Mouse (Mus musculus) Patski (cell line): ENCODE results near the gene Stard13. TPM values are rescaled to one million over a fixed set of nuclear protein-coding genes. Genes with fewer than 3 reads are reported as not detected.

Experiments
- ATAC-seq: fragments of 100-300 bp; one replicate; pipeline ENCODE4 v1.8.0; 2021
- CTCF ChIA-PET: fragments of 350-600 bp; sonication (Branson Sonifier 250); formaldehyde crosslinking; loops from one replicate; lab custom pipeline; 2022; ENCODE audit warnings: inconsistent platforms; lab: Charles Lee
- POLR2A ChIA-PET: fragments of 350-600 bp; sonication (Branson Sonifier 250); formaldehyde crosslinking; loops from one replicate; lab custom pipeline; 2022; ENCODE audit warnings: antibody characterized with exemption, inconsistent platforms; lab: Charles Lee
- DNase-seq: peaks from one replicate; pipeline ENCODE4 v3.0.0-alpha.2; 2011; ENCODE audit warnings: low read depth, low spot score
- H3K27me3 ChIP-seq: fragments of 371-371 bp; one replicate; pipeline ENCODE4 v1.5.1; 2021
- CTCF ChIP-seq: fragments of 100-300 bp; IDR thresholded peaks from one replicate; pipeline ENCODE4 v1.5.1; 2021
- in situ Hi-C: fragments of 300-500 bp; cut with MboI; formaldehyde crosslinking; loops from 3 replicates; pipeline ENCODE4 v1.11.1; 2018; ENCODE audit warnings: low pct_unique_long_range_greater_than_20kb, mixed read lengths
- polyA plus RNA-seq: library from polyadenylated mRNA; unstranded; gene quantifications from one replicate; pipeline ENCODE4 v1.2.3, GENCODE M21; 2021

The Stard13 gene
- polyA plus RNA-seq, 1 experiment from 2014 or later = 59.4 TPM

DNA sequence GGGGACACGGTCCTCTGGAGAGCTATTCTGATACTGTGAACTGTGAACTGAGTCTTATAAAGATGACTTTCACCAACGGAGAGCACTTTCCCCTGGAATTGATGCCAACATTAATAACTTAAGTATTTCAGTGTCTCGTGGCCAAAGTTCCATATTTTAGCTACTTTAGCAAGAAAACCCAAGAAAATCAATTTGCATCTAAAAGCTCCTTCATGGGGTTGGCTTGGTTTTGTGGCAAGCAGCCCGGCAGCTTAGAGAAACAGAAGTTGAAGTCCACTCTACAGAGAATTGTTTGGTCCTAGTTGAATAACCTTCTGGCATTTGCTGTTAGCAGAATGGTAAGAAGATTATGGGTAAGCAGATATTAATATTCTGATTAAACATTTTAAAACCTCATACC lies 2.2 kb downstream of the Stard13 start:
- no peaks in the 10 kb centered on the region for H3K27me3 ChIP-seq
- no peak for ATAC-seq
- CTCF ChIA-PET = interaction anchor here (1.0 to 2.3 kb wide), 8 partner anchors 9 to 137 kb away, joined by 3 to 10 read pairs (median 5); no protein-coding TSS in a partner anchor
- POLR2A ChIA-PET = no interaction called here
- no peak for TF ChIP-seq CTCF
- no peak for DNase-seq
- in situ Hi-C loops = no loop called here

DNA sequence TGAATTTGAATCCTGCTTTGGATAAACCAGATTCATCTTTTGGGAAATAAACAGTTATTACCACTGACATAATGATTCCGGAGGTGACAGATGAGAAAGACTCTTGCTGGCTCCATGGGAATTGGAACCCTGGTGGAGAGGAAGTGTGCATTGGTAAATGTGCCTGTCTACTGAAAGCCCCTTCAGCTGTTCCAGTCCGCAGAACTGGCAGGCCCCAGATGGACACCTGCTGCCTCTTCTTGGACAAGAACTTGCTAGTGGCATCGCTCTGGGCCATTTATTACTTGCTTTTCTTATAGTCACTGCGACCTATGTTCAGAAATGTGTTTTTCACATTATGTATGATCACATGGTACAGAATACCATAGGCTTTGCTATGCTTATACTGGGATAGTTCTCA lies 3.2 kb downstream of the Stard13 start:
- no peak for TF ChIP-seq CTCF
- no peaks in the 10 kb centered on the region for H3K27me3 ChIP-seq
- no peak for DNase-seq
- in situ Hi-C loops = no loop called here
- CTCF ChIA-PET = interaction anchor here (1.0 to 2.3 kb wide), 2 partner anchors 12 to 15 kb away, joined by 5 to 10 read pairs; no protein-coding TSS in a partner anchor
- no peak for ATAC-seq
- POLR2A ChIA-PET = no interaction called here

DNA sequence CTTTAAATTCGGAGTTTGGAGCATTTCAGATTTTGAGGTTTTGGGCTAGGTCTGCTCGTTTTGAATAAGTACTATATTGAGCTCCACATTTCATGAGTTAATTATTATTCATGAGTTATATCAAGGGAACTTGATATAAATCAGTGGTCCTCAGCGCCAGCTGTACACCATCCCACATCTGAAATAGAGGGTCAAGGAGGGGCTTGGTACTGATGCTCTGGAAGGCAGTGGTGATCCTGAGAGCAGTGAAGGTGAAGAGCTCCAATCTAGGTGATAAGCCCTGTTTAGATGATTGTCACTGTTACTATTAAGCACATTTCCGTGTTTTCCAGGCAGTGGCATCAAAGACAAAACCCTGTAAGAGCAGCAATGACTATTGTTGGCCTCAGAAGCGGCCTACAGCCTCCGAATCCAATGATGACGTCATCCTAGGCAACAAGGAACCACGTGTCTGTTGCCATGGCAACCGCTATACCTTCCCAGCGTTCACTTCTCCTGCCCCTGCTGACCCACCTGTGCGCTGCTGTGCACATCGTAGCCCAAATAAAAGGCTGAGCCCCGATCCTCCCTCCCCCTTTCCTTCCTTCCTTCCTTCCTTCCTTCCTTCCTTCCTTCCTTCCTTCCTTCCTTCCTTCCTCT lies 5.2 kb downstream of the Stard13 start:
- in situ Hi-C loops = no loop called here
- TF ChIP-seq CTCF = no peak
- POLR2A ChIA-PET = no interaction called here
- ATAC-seq = no peak
- DNase-seq = no peak
- CTCF ChIA-PET = interaction anchor here (0.9 to 1.3 kb wide), 2 partner anchors 10 to 12 kb away, joined by 3 to 4 read pairs; no protein-coding TSS in a partner anchor
- H3K27me3 ChIP-seq = no peaks in the 10 kb centered on the region

DNA sequence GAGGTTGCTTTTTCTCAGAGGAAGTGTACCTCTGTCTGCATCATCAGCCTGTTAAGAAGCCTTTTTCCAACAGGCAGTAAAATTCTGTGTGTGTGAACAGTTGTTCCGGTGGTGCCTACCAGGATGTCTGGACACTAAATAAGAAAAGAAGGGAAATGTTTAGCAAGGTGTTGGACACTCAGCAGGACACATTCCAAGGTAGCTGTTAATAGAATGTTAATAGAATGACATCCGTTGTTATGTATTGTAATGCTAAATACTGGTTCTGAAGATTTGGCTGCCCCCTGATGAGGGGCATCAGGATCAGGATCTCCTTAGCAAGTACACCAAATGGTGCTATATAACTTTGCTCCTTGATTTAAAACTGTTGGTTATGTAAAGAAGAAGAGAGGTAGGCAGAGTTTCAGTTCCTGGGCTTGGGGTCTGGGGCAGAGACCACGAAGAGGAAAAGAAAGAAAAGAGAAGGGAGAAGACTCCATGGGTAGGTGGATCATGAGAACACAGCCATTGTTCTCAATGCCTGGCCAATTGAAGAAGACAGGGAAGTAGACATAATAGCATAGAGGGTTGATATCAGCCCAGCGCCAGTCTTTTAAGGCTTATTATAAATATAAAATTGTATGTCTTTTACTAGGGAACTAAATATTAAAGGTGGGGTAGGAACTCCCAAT lies 9.8 kb downstream of the Stard13 start:
- POLR2A ChIA-PET = no interaction called here
- in situ Hi-C loops = no loop called here
- H3K27me3 ChIP-seq = no peaks in the 10 kb centered on the region
- no peak for TF ChIP-seq CTCF
- ATAC-seq (no peak), DNase-seq (no peak)
- CTCF ChIA-PET = interaction anchor here (2.9 kb wide), 1 partner anchor 8 kb away, joined by 10 read pairs; no protein-coding TSS in a partner anchor

DNA sequence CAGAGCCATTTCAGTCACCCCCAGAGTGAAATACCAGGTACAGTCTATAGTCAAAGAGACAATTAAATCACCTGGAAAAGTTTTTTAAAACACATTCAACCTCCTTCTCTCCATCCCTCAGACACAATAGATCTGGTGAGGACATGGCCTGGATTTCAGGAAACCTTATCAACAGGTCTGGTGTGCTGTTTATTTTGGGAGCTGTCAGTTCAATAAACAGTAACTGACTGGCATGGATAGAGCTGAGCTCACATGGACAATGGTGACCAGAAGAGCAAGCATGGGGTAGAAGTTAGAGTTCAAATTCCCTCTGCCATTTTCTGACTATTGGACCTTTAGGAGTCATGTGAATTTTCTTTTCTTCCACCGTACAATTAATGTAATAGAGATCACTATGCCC lies 10.8 kb downstream of the Stard13 start:
- in situ Hi-C loops = no loop called here
- H3K27me3 ChIP-seq = no peaks in the 10 kb centered on the region
- ATAC-seq (no peak), DNase-seq (no peak)
- ChIA-PET CTCF (interaction anchor here (2.9 kb wide), 1 partner anchor 9 kb away, joined by 10 read pairs; no protein-coding TSS in a partner anchor), POLR2A (no interaction called here)
- no peak for TF ChIP-seq CTCF

DNA sequence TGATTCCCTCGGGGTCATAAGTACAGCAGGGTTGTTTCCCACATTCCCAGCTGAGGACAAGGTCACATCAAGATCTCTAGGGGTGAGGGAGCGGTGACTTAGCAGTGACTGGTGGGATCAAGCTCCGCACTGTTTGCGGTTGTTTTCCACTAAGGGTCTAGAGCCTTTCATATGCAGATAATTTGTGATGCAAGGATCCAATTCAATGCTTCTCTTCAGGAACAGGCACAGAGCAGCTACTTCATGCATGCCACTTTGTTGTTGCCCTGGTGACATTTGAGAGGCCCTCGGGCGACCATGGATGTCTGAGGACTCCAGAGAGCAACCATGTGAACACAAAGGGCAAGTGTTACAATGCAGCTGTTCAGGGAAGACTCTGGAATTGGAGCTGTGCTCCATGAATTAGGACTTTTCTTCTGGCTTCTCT lies 14.9 kb downstream of the Stard13 start:
- H3K27me3 ChIP-seq = no peaks in the 10 kb centered on the region
- ChIA-PET CTCF (interaction anchor here (0.9 to 3.3 kb wide), 5 partner anchors 9 to 29 kb away, joined by 3 to 11 read pairs (median 4); no protein-coding TSS in a partner anchor), POLR2A (no interaction called here)
- no peak for ATAC-seq
- no peak for TF ChIP-seq CTCF
- no peak for DNase-seq
- in situ Hi-C loops = no loop called here

DNA sequence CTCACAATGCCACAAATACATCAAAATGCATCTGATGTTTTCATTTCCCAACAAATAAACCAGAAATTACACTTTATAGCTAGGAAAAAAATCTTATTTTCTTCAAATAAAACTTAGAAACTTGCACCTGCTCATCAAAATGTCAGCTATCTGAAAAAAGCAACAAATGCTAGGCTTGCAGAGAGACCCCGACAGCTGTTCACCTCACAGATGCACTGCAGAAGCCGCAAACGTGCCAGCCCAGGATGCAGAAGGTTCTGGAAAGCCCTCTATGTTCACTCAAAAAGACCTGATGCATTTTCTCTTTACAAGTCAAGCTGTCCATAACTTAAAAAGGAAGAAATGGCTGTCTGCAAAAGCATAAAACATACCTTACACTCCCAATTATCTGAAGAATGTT lies 20.5 kb downstream of the Stard13 start:
- ChIA-PET CTCF (interaction anchor here (1.0 kb wide), 1 partner anchor 71 kb away, joined by 3 read pairs; no protein-coding TSS in a partner anchor), POLR2A (no interaction called here)
- no peak for TF ChIP-seq CTCF
- no peak for DNase-seq
- in situ Hi-C loops = no loop called here
- no peaks in the 10 kb centered on the region for H3K27me3 ChIP-seq
- no peak for ATAC-seq

DNA sequence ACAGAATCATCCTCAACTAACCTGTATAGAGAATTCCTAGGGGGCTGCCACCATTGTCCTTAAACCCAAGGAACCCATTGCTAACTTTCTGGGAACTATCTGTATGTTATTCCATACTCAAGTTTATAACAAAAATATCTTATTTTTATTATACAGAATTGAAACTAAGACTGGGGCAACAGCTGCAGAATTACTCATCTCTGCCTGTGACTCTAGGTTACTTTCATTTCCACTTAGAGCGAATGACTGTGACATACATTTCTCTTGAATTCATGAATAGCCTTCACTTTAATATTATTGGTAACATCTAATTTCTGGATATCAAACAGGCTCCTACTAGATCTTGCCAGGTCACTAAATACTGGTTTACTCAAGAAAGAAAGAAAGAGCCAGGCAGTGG lies 22.8 kb downstream of the Stard13 start:
- in situ Hi-C loops = no loop called here
- TF ChIP-seq CTCF = no peak
- DNase-seq (no peak), ATAC-seq (no peak)
- no peaks in the 10 kb centered on the region for H3K27me3 ChIP-seq
- ChIA-PET CTCF (interaction anchor here (3.7 kb wide), 1 partner anchor 9 kb away, joined by 11 read pairs; no protein-coding TSS in a partner anchor), POLR2A (no interaction called here)

DNA sequence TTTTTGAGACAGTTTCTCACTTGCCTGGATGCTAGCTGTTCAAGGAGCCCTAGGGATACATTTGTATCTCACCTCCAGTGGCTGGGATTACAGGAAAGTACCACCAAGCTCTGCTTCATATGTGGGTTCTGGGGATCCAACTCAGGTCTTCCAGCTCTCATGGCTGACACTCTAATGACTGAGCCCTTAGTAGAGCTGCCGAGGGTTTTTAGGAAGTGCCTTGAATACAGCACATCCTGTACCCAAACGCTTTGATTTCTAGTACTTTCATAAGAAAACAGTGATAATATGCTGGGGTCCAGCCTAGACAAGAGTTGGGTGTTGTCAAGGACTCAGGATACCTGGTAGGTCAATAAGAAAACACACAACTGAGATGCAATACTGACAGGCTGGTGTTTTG lies 23.6 kb downstream of the Stard13 start:
- POLR2A ChIA-PET = no interaction called here
- no peak for TF ChIP-seq CTCF
- in situ Hi-C loops = no loop called here
- no peaks in the 10 kb centered on the region for H3K27me3 ChIP-seq
- ATAC-seq (no peak), DNase-seq (no peak)
- CTCF ChIA-PET = interaction anchor here (3.7 kb wide), 1 partner anchor 10 kb away, joined by 11 read pairs; no protein-coding TSS in a partner anchor

DNA sequence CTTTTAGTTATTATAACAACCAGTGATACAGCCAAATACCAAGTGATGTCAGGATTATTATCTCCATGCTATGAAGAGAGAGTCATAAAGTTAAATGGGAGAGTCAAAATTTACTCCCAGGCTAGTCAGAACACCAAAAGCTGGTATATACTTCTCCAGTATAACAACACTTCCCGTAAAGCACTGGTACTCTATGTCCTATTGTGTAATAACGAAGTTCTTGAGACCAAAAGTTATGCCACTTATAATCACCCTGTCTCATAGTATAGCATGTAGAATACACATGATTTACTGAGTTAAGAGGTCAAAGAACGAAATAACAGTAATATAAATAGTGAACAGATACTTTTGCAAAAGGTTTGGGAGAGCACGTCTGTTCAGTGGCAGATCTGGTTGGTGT lies 28.6 kb downstream of the Stard13 start:
- in situ Hi-C loops = no loop called here
- CTCF ChIA-PET = interaction anchor here (0.8 kb wide), 1 partner anchor 26 kb away, joined by 3 read pairs; no protein-coding TSS in a partner anchor
- DNase-seq = no peak
- POLR2A ChIA-PET = interaction anchor here (1.3 kb wide), 1 partner anchor 164 kb away, joined by 3 read pairs; no protein-coding TSS in a partner anchor
- no peak for ATAC-seq
- no peaks in the 10 kb centered on the region for H3K27me3 ChIP-seq
- TF ChIP-seq CTCF = no peak
